Mouse (Mus musculus) embryonic facial prominence, embryonic 14.5 days (tissue): ENCODE results near the gene Tns3. TPM values are rescaled to one million over a fixed set of nuclear protein-coding genes. Genes with fewer than 3 reads are reported as not detected.
A peak's percentile ranks its signal among the peaks of the same experiment; 100 is the strongest.

Source experiments
- ATAC-seq: fragments of 200-750 bp; cut with Nextera tagmentation; 2 replicates; pipeline ENCODE4 v1.8.0; 2017; ENCODE audit warnings: low read depth, moderate number of reproducible peaks, moderate TSS enrichment
- DNase-seq: peaks from one replicate; pipeline ENCODE4 v3.0.0-alpha.2; 2015; ENCODE audit warnings: low spot score
- H3K27ac ChIP-seq: fragments of 300-500 bp; sonication (generic); replicated peaks from 2 replicates; pipeline ENCODE4 v1.5.1; 2014; ENCODE audit warnings: low read depth, mild to moderate bottlenecking, low read length, moderate library complexity
- H3K27me3 ChIP-seq: fragments of 300-500 bp; sonication (generic); replicated peaks from 2 replicates; pipeline ENCODE4 v1.6.1; 2014; ENCODE audit warnings: low read length; ENCODE audit not compliant: control insufficient read depth, insufficient read depth
- H3K36me3 ChIP-seq: fragments of 300-500 bp; sonication (generic); 2 replicates; pipeline ENCODE4 v1.6.1; 2014; ENCODE audit warnings: low read length, mixed read lengths; ENCODE audit not compliant: control insufficient read depth, insufficient read depth
- H3K4me1 ChIP-seq: fragments of 300-500 bp; sonication (generic); 2 replicates; pipeline ENCODE4 v1.6.1; 2014; ENCODE audit warnings: antibody characterized with exemption, low read length; ENCODE audit not compliant: control insufficient read depth, insufficient read depth
- H3K4me2 ChIP-seq: fragments of 300-500 bp; sonication (generic); 2 replicates; pipeline ENCODE4 v1.6.1; 2014; ENCODE audit warnings: low read depth, mild to moderate bottlenecking, low read length, moderate library complexity, mixed read lengths
- H3K4me3 ChIP-seq: fragments of 300-500 bp; sonication (generic); 2 replicates; pipeline ENCODE4 v1.5.1; 2014; ENCODE audit warnings: low read depth, mild to moderate bottlenecking, low read length
- H3K9ac ChIP-seq: fragments of 300-500 bp; sonication (generic); 2 replicates; pipeline ENCODE4 v1.6.1; 2014; ENCODE audit warnings: low read depth, mild to moderate bottlenecking, low read length, moderate library complexity, mixed read lengths
- H3K9me3 ChIP-seq: fragments of 300-500 bp; sonication (generic); 2 replicates; pipeline ENCODE4 v1.6.1; 2016; ENCODE audit warnings: low read length; ENCODE audit not compliant: control insufficient read depth
- WGBS: fragments of 180-500 bp; shearing (Covaris S2); extraction: QIAGEN DNeasy Blood & Tissue Kit; methylation state at CpG from one replicate; pipeline ENCODE4 v1.1.7; 2014; 5-methylcytosine and 5-hydroxymethylcytosine counted together
- polyA plus RNA-seq: library from polyadenylated mRNA; unstranded; fragments of >200 nt; fragmentation: Nextera tagmentation; extraction: Ambion mirVana; gene quantifications from 2 replicates; pipeline ENCODE4 v1.2.1, GENCODE M21; 2014

Gene Tns3
- polyA plus RNA-seq, 1 experiment from 2014 or later, result 19.3 TPM

DNA sequence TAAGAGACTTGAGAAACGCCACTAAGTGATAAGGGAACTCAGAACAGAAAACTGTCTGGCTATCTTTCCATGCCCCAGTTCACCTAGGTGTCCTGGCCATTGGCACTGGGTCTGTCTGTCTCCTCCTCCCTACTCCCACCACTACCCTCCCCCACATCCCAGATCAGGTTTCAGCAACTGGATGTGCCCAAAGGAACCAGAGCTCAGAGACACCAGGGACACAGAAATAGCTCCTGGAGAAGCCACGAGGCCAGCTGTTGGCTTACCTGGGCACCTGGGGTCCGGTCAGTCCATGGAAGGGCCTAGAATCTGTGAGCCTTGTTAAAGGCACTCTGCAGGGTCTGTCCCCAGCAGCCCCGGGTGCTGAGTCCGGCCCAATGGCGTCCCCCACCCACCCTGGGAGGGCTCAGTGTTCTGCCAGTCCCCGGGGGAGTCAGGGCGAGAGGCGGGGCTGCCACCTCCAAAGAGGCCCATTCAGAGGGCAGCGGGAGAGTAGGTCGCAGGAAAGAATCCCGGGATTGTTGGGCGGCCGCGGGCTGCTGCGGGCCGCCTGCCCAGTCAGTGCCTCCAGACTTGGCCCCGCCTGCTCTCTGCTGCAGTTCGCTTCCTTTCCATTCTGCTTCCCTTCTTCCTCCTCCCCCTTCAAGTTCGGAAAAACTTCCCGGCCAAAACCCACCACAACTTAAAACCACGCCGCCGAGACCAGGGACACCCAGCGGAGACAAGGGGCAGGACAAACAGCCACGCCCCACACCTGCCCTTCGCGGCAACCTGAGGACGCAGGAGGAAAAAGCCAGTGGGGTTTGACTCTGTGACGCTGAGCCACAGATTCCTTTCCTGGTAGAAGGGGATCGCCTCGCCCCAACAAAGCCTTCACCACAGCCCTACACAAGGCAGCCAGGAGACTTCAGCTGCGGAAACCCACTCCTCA, 195.9 kb downstream of the Tns3 start:
- Histone ChIP-seq H3K9ac (peak overlapping the region; percentile 70), H3K27ac (peak overlapping the region; percentile 96), H3K36me3 (0 out of 2 replicates have a peak, but pooled peaks cover 2% of the 10 kb centered on the region), H3K27me3 (no peaks in the 10 kb centered on the region), H3K4me1 (peaks cover 37% of the 10 kb centered on the region), H3K4me3 (peak overlapping the region; percentile 51), H3K9me3 (no peaks in the 10 kb centered on the region), H3K4me2 (peak overlapping the region; percentile 87)
- DNase-seq, result peak; percentile 90
- WGBS, result 2% methylated on average over 26 of the region's 33 CpGs
- peak; percentile 90 for ATAC-seq

DNA sequence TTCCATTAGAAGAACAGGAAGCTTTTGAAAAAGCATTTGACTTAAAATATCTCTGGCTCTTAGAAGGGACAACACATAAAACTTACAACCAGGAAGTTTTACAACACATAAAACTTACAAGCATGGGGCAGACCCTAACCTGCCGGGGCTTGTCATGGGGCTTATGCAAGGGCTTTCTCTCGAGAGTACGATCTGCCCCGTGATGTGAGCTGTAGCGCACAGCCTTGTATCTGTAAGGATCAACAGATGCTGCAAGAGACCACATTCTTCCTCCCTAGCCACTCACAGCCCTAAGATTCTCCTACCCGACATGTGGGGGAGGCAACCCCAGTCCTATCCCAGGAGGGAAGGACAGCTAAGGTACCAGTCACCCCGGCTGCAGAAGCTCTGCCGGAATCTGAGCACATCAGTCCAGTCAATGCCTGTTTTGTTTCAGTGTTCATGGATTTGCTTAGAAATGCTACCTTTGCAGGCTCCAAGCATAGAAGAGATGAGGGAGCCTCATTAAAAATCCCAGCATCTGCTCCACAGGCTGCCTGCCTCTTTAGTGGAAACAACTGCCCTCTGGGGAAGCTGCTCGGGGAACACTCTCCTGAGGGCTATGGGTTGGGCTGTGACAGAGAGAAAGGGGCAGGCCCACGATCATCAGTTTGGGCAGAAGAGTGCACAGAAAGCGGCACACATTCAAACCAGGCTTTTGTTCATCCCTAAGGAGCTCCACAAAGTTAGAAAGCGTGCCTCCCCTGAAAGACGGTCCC, 196.8 kb downstream of the Tns3 start:
- H3K4me3 ChIP-seq, result peak overlapping the region; percentile 51
- H3K9ac ChIP-seq, result peak overlapping the region; percentile 70
- WGBS, result 7% methylated on average over 13 of the region's 13 CpGs
- H3K9me3 ChIP-seq, result no peaks in the 10 kb centered on the region
- H3K36me3 ChIP-seq, result 0 out of 2 replicates have a peak, but pooled peaks cover 2% of the 10 kb centered on the region
- H3K4me1 ChIP-seq, result peaks cover 37% of the 10 kb centered on the region
- no peaks in the 10 kb centered on the region for H3K27me3 ChIP-seq
- peak overlapping the region; percentile 87 for H3K4me2 ChIP-seq
- ATAC-seq (peak; percentile 53), DNase-seq (peak; percentile 74)
- H3K27ac ChIP-seq, result peak overlapping the region; percentile 96

DNA sequence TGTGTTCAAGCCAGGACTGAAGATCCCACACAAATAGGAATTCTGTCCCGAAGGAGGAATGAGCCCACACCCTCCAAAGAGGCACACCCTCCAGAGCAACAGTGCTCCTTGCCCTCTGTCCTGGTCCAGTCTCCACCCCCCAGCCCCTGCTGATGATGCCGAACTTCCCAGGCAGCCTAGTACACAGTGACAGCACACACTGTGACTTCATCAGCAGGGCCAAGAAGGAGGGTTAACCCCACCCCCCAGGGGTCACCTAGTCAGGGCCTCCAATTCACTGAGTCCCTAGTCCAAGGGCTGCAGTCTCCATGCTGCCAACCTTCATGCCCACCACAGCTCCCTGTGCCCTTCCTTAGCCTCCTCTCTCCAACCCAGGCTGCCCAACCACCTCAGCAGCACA, 200.5 kb downstream of the Tns3 start:
- no peak for ATAC-seq
- no peaks in the 10 kb centered on the region for H3K9me3 ChIP-seq
- H3K4me2 ChIP-seq, result no peak overlapping the region
- H3K27ac ChIP-seq, result no peak overlapping the region
- H3K4me3 ChIP-seq, result no peak overlapping the region
- peaks cover 36% of the 10 kb centered on the region for H3K4me1 ChIP-seq
- no peak for DNase-seq
- 72% methylated on average over 2 of the region's 2 CpGs for WGBS
- peaks cover 11% of the 10 kb centered on the region for H3K36me3 ChIP-seq
- H3K27me3 ChIP-seq, result no peaks in the 10 kb centered on the region
- H3K9ac ChIP-seq, result no peak overlapping the region

DNA sequence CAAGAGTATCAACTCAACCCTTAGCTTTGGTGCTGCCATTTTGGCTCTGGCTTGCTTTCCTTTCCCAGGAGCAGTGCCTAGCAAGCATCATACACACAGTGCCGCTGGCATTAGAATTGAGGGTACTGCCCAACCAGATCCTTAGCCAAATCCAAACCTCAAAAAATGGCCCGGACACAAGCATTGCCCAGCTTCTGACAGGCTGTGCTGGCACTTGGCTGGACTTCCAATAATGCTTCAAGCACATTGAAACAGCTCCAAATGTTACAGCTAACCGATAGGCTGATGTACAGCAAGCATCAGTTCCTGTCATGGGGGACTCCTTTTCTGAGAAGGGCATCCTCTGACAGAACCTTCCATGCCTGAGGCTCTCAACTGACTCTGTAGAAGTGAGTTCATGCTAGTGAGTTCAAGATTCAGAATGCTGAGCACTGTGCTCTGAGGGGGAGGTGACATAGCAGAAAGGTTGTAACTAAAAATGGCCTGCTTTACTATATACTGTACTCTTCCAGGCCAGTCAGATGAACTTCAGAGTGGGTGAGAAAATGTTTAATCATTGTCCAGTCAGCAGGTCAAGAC, 201.4 kb downstream of the Tns3 start:
- DNase-seq, result no peak
- no peak overlapping the region for H3K9ac ChIP-seq
- no peaks in the 10 kb centered on the region for H3K27me3 ChIP-seq
- ATAC-seq, result no peak
- no peak overlapping the region for H3K4me3 ChIP-seq
- H3K4me1 ChIP-seq, result peaks cover 37% of the 10 kb centered on the region
- H3K36me3 ChIP-seq, result peaks cover 11% of the 10 kb centered on the region
- 94% methylated on average over 3 of the region's 3 CpGs for whole genome bisulfite sequencing
- no peak overlapping the region for H3K4me2 ChIP-seq
- no peak overlapping the region for H3K27ac ChIP-seq
- H3K9me3 ChIP-seq, result no peaks in the 10 kb centered on the region

DNA sequence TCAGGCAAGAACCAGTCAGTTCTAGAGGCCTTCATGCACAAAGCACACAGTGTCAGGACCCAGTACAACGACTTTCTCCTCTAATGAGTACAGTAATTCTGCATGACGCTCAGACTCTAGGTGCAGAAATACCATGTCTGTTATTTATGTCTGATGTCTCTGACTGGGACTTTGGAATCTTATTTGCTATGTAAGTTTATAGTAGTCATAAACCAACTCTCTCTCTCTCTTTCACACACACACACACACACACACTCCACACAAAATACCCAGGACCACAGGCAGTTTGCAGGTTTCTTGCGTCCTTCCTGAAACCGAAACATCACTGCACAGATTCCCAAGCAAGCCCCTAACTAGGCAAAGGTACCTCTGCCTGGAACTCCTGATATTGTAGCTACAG, 203.5 kb downstream of the Tns3 start:
- H3K4me1 ChIP-seq, result peaks cover 39% of the 10 kb centered on the region

DNA sequence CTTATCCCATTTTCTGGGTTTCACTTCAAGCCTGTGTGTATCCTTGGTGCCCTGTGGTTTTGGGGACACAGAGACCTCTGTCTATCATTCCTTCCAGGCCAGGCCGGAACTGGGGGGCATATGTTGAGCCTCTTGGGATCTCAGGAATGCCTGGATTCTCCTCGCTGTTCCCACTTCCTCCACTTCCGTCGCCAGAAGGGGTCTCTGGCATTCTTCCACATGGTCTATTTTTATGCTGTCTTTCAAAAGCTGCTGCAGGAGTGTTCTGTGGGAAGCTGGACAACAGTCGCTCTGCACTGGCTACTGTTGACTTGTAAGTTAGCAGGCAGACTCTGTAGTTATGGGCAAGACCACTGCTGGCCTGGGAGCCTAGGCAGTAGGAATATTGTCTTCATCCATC, 206.4 kb downstream of the Tns3 start:
- peak overlapping the region; percentile 50 for H3K27ac ChIP-seq
- no peak for ATAC-seq
- 11% methylated on average over 5 of the region's 5 CpGs for WGBS
- H3K4me3 ChIP-seq, result no peak overlapping the region
- H3K4me2 ChIP-seq, result no peak overlapping the region
- H3K4me1 ChIP-seq, result peaks cover 39% of the 10 kb centered on the region
- H3K27me3 ChIP-seq, result no peaks in the 10 kb centered on the region
- no peaks in the 10 kb centered on the region for H3K9me3 ChIP-seq
- H3K36me3 ChIP-seq, result peaks cover 20% of the 10 kb centered on the region
- peak overlapping the region; percentile 36; the same call in 1 of the 2 replicates for H3K9ac ChIP-seq
- DNase-seq, result peak; percentile 73

More for the DNA sequence above, 203.5 kb downstream of the Tns3 start:
- WGBS, result 87% methylated on average over 4 of the region's 4 CpGs
- Histone ChIP-seq H3K27ac (no peak overlapping the region), H3K9me3 (no peaks in the 10 kb centered on the region), H3K36me3 (peaks cover 14% of the 10 kb centered on the region), H3K27me3 (no peaks in the 10 kb centered on the region), H3K4me3 (no peak overlapping the region), H3K9ac (no peak overlapping the region), H3K4me2 (no peak overlapping the region)
- ATAC-seq (no peak), DNase-seq (no peak)

DNA sequence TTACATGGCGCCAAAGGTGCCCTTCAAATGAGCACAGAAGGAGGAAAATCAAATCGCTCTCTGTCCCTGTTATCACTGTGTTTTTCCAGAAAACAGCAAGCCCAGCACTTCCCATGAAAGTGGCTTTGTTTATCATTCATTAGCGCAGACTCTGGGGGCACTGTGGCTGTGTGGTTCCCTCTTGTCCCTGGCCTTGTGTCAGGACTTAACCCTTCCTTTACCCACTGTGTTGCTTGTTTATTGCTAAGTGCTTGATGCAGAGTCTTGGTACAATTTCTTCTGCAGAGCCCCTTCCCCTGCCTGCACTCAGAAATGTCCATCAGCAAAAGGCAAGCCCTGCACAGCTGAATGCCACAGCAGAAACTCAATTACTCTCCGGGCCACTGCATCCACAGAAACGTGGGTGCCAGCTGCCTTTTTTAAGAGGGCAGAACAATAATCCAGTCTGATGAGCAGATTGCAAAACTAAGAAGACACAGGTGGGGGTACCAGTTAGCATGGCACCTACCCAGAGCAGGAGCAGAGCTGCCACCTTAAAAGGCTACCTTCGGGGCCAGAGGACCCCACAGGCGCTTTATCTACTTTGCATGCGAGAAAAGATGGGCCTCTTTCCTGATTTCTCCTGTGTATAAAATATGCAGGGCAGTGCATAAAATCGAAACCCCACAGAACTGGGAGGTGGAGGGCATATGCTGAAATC, 207.6 kb downstream of the Tns3 start:
- peaks cover 39% of the 10 kb centered on the region for H3K4me1 ChIP-seq
- H3K4me3 ChIP-seq, result no peak overlapping the region
- peak overlapping the region; percentile 50; the same call in 1 of the 2 replicates for H3K27ac ChIP-seq
- DNase-seq (peak; percentile 27), ATAC-seq (peak; percentile 38; the same call in 1 of the 2 replicates)
- H3K4me2 ChIP-seq, result no peak overlapping the region
- H3K27me3 ChIP-seq, result no peaks in the 10 kb centered on the region
- 52% methylated on average over 9 of the region's 9 CpGs for WGBS
- H3K36me3 ChIP-seq, result peaks cover 29% of the 10 kb centered on the region
- no peaks in the 10 kb centered on the region for H3K9me3 ChIP-seq
- H3K9ac ChIP-seq, result no peak overlapping the region

DNA sequence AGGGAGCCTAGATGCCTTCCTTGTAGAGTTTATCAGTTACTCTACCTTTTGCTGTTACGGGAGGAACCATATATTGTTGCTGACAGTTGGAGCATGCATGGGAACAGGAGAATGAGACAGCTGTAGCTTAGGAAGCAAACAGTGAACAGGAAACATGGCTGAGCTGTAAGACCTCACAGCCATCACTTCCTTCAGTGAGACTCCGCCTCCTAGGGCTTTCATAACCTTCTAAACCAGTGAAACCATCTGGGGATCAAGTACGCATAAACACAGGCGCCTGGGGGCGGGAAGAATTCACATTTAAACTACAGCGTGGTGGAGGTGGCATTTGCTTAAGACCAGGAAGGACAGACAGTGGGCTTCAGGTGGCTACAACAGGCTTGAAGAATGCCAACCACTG, 208.7 kb downstream of the Tns3 start:
- H3K4me3 ChIP-seq, result no peak overlapping the region
- H3K27ac ChIP-seq, result no peak overlapping the region
- H3K27me3 ChIP-seq, result no peaks in the 10 kb centered on the region
- no peak for ATAC-seq
- H3K4me2 ChIP-seq, result no peak overlapping the region
- peaks cover 39% of the 10 kb centered on the region for H3K4me1 ChIP-seq
- no peaks in the 10 kb centered on the region for H3K9me3 ChIP-seq
- H3K36me3 ChIP-seq, result peaks cover 30% of the 10 kb centered on the region
- no peak for DNase-seq
- 66% methylated on average over 6 of the region's 6 CpGs for WGBS
- no peak overlapping the region for H3K9ac ChIP-seq
